In the genomic region with DNA sequence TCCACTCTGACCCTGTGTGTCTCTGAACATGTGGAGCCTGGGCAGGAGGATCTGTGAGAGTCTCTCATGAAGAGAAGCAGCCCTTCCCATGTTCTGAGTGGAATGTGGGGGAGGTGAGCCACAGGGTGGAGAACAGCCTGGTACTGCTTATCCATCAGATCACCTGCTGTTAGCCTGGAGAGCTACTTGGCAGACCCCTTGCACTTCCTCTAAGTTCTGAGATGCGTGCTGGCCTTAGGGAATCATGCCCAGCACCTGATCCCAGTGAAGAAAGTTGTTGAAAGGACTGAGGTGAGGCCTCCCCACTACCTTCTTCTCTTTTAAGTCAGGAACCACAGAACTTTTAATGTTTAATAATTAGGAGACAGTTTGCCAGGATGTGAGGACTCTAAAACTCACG, we compare ENCODE assay signal across 16 mouse cellular contexts. TPM values are rescaled to one million over a fixed set of nuclear protein-coding genes. Genes with fewer than 3 reads are reported as not detected.
DNase-seq lines count a peak whose midpoint lies in the region; ATAC-seq and TF ChIP-seq lines count a peak whose summit lies in the region.
"Not testable (repeated sequence)": the region's sequence is repeated elsewhere in the genome, so short reads cannot be mapped to it uniquely, and the experiment has no call there.
"Had no signal": no experiment of that assay in that cellular context is flagged by ENCODE, and none has a peak within 500 bp of the region (broad histone marks: within the 10 kb centered on the region; RNA-seq: fewer than 3 reads in every experiment).

No protein-coding gene starts in this region.

- H3K79me2 ChIP-seq in MEL (ENCODE audit: control insufficient read depth, insufficient read depth, low read length, poor library complexity), result not testable (repeated sequence)

- peak; percentile 57 for DNase-seq in MEL (ENCODE audit: low read depth, low spot score)
- DNase-seq in heart, adult 11 months, result peak; percentile 88
- DNase-seq in layer of hippocampus, adult 2 months (ENCODE audit: low spot score in 2 of 2), result not testable (repeated sequence)

- H3K4me2 ChIP-seq in heart, embryonic 12.5 days; stomach, embryonic 16.5 days (ENCODE audit: low read depth, low read length): not testable (repeated sequence)

- H3K36me3 ChIP-seq in MEL (ENCODE audit: control insufficient read depth in 1 of 2, insufficient read depth in 2 of 2, low read length in 2 of 2), result peaks cover 0 to 11% of the 10 kb centered on the region in 2 experiments; a peak in 2 of 4 replicates
- not testable (repeated sequence) for H3K36me3 ChIP-seq in heart, embryonic 12.5 days; stomach, embryonic 16.5 days (ENCODE audit: control insufficient read depth, insufficient read depth, low read length)

- peak overlapping the region; percentile 14; the same call in 1 of the 2 replicates for H3K27ac ChIP-seq in MEL (ENCODE audit: control insufficient read depth, low read depth, low read length)
- not testable (repeated sequence) for H3K27ac ChIP-seq in heart, embryonic 12.5 days (ENCODE audit: poor library complexity, severe bottlenecking); stomach, embryonic 16.5 days (ENCODE audit: low read length)
- peak overlapping the region; percentile 39; the same call in 1 of the 2 replicates for H3K27ac ChIP-seq in layer of hippocampus, adult 2 months

- TF ChIP-seq RAD21 in MEL (IDR thresholded peaks at IDR 0.05; ENCODE audit: low read depth, low read length), result not testable (repeated sequence)

- ATAC-seq in heart, embryonic 12.5 days (ENCODE audit: insufficient number of reproducible peaks, low FRiP score), result 0 out of 2 replicates have a peak, but pooled peaks have one; percentile 31
- peak; percentile 29; the same call in 1 of the 2 replicates for ATAC-seq in stomach, embryonic 16.5 days (ENCODE audit: insufficient read depth, low FRiP score)

- not testable (repeated sequence) for TF ChIP-seq POLR2A in MEL (IDR thresholded peaks at IDR 0.05; ENCODE audit: control insufficient read depth in 1 of 2, insufficient read depth in 1 of 2, low read depth in 1 of 2, low read length in 2 of 2, poor library complexity in 1 of 2)

- H3K9ac ChIP-seq in MEL (ENCODE audit: control insufficient read depth, low read depth, low read length, poor library complexity, severe bottlenecking), result peak overlapping the region; percentile 18; the same call in 1 of the 2 replicates
- H3K9ac ChIP-seq in heart, embryonic 12.5 days; stomach, embryonic 16.5 days (ENCODE audit: low read length): not testable (repeated sequence)

- WGBS in heart, embryonic 12.5 days, result 43% methylated on average over 2 of the region's 2 CpGs
- 52% methylated on average over 2 of the region's 2 CpGs for whole genome bisulfite sequencing in stomach, embryonic 16.5 days

- peaks cover 5 to 19% of the 10 kb centered on the region in 2 experiments for H3K4me1 ChIP-seq in MEL (ENCODE audit: control insufficient read depth in 1 of 2, insufficient read depth in 2 of 2, low read length in 2 of 2)
- not testable (repeated sequence) for H3K4me1 ChIP-seq in heart, embryonic 12.5 days (replicated peaks); stomach, embryonic 16.5 days (ENCODE audit: control insufficient read depth, insufficient read depth, low read length)

- H3K27me3 ChIP-seq in MEL (ENCODE audit: control insufficient read depth in 1 of 2, insufficient read depth in 2 of 2, low read length in 2 of 2); heart, embryonic 12.5 days (replicated peaks); stomach, embryonic 16.5 days (ENCODE audit: control insufficient read depth, insufficient read depth, low read length): not testable (repeated sequence)

- TF ChIP-seq CTCF in MEL (IDR thresholded peaks at IDR 0.05 in 2 of 3, conservative IDR thresholded peaks at IDR 0.05 in 1 of 3; ENCODE audit: control insufficient read depth in 1 of 3, insufficient read depth in 1 of 3, low read depth in 2 of 3, low read length in 3 of 3, poor library complexity in 1 of 3, severe bottlenecking in 1 of 3); layer of hippocampus, adult 2 months (conservative IDR thresholded peaks at IDR 0.05): not testable (repeated sequence)

- not testable (repeated sequence) for H3K4me3 ChIP-seq in MEL (ENCODE audit: control insufficient read depth in 1 of 2, insufficient read depth in 1 of 2, low read depth in 2 of 2, low read length in 2 of 2); heart, embryonic 12.5 days; layer of hippocampus, adult 2 months; stomach, embryonic 16.5 days (replicated peaks; ENCODE audit: low read length)

- peak in 1 of 2 experiments; percentile 27; a peak in 1 of 4 replicates for TF ChIP-seq EP300 in MEL (IDR thresholded peaks at IDR 0.05; ENCODE audit: low read depth in 1 of 2, low read length in 2 of 2)

- H3K9me3 ChIP-seq in MEL (replicated peaks; ENCODE audit: insufficient read depth, low read length); heart, embryonic 12.5 days (replicated peaks); stomach, embryonic 16.5 days (replicated peaks; ENCODE audit: control insufficient read depth, low read length): not testable (repeated sequence)

TF ChIP-seq in MEL, 35 proteins besides CTCF, POLR2A, EP300 and RAD21:
- TF ChIP-seq TCF12 (IDR thresholded peaks at IDR 0.05; ENCODE audit: low read depth, low read length) (peak; percentile 43; the same call in 1 of the 2 replicates), SIN3A (IDR thresholded peaks at IDR 0.05; ENCODE audit: low read length) (0 out of 2 replicates have a peak, but pooled peaks have one; percentile 25)
TF ChIP-seq in MEL: peak in this region for 2; not testable (repeated sequence) for 33.

RNA-seq across cellular contexts. Expression of gene Gal3st2b, which starts 5.0 kb away (rescaled TPM):
- total RNA-seq in MEL (2012; rRNA removed), result 0.07 TPM in 1 of 2 replicates, not detected in the other
- under 1 TPM in 1 of 2 experiments, not detected in 1; 0.14 TPM for polyA plus RNA-seq in MEL (2012; ENCODE audit: insufficient read depth in 1 of 2, insufficient read length in 2 of 2, low read depth in 1 of 2, low replicate concordance in 2 of 2, missing spikeins in 1 of 2)
- 0.08 TPM in 1 of 2 replicates, not detected in the other for polyA plus RNA-seq in heart, embryonic 12.5 days (2016; fragmentation: Nextera tagmentation; extraction: Ambion mirVana)
- total RNA-seq in layer of hippocampus, adult 2 months (2021), result under 1 TPM; 0.23 to 0.69 TPM
- 0.10 TPM in 1 of 2 replicates, not detected in the other for polyA plus RNA-seq in stomach, embryonic 16.5 days (2015; fragmentation: Nextera tagmentation; extraction: Ambion mirVana)
- total RNA-seq: adrenal gland, adult 18-20 months; ES-E14; forebrain, postnatal 0 days had no signal
- polyA plus RNA-seq: C2C12; cortical plate, adult 2 months; embryonic facial prominence, embryonic 10.5 days; embryonic facial prominence, embryonic 12.5 days; embryonic facial prominence, embryonic 14.5 days; forebrain, embryonic 11.5 days; forebrain, embryonic 13.5 days; forebrain, embryonic 15.5 days; forebrain, postnatal 0 days had no signal
